Mouse (Mus musculus) limb, embryonic 13.5 days (tissue): ENCODE data around the gene Gpr142. TPM values are rescaled to one million over a fixed set of nuclear protein-coding genes. Genes with fewer than 3 reads are reported as not detected.

Experiments
- polyA plus RNA-seq: library from polyadenylated mRNA; unstranded; fragments of >200 nt; fragmentation: Nextera tagmentation; extraction: Ambion mirVana; gene quantifications from 2 replicates; pipeline ENCODE4 v1.2.1, GENCODE M21; 2015

Gpr142 gene
- polyA plus RNA-seq, 1 experiment from 2014 or later: not detected

Other genes with a start within 250 kb of the Gpr142 start
- 966 and 986 TPM in 2 replicates for gene Rpl38, start 130.4 kb upstream of the Gpr142 start, polyA plus RNA-seq
- gene Ttyh2, start 123.5 kb upstream of the Gpr142 start, polyA plus RNA-seq: 20.0 and 21.2 TPM in 2 replicates
- gene Dnaic2, start 71.5 kb upstream of the Gpr142 start, polyA plus RNA-seq: 0.83 and 0.95 TPM in 2 replicates
- 0.09 and 0.23 TPM in 2 replicates for gene Kif19a, start 33.5 kb upstream of the Gpr142 start, polyA plus RNA-seq
- 1.7 TPM in 2 replicates for gene Btbd17, start 3.0 kb upstream of the Gpr142 start, polyA plus RNA-seq
- 56.2 and 60.0 TPM in 2 replicates for gene Gprc5c, start 52.2 kb downstream of the Gpr142 start, polyA plus RNA-seq
- 1.6 and 1.9 TPM in 2 replicates for gene Cd300a, start 91.1 kb downstream of the Gpr142 start, polyA plus RNA-seq
- gene Cd300lb, start 135.5 kb downstream of the Gpr142 start, polyA plus RNA-seq: 0.14 and 0.19 TPM in 2 replicates
- not detected in 2 replicates for gene Cd300c, start 170.2 kb downstream of the Gpr142 start, polyA plus RNA-seq
- 0.14 TPM in 1 of 2 replicates, not detected in the other for gene Cd300ld, start 191.0 kb downstream of the Gpr142 start, polyA plus RNA-seq
- 1.7 and 2.2 TPM in 2 replicates for gene Cd300c2, start 203.0 kb downstream of the Gpr142 start, polyA plus RNA-seq
- gene Cd300ld2, start 217.3 kb downstream of the Gpr142 start, polyA plus RNA-seq: not detected in 2 replicates
- gene Cd300ld4, start 228.1 kb downstream of the Gpr142 start, polyA plus RNA-seq: not detected in 2 replicates
- not detected in 2 replicates for gene Cd300ld5, start 238.8 kb downstream of the Gpr142 start, polyA plus RNA-seq
- gene Cd300ld3, start 249.5 kb downstream of the Gpr142 start, polyA plus RNA-seq: not detected in 2 replicates